Mouse (Mus musculus) lung, postnatal 0 days (tissue): ENCODE measurements around the gene AL607142.1.

ENCODE experiments used
- CTCF ChIP-seq: IDR thresholded peaks from 2 replicates; pipeline ENCODE4 v1.5.1; 2016; ENCODE audit warnings: antibody characterized with exemption, mild to moderate bottlenecking
- EP300 ChIP-seq: IDR thresholded peaks from 2 replicates; pipeline ENCODE4 v1.6.1; 2016; ENCODE audit warnings: antibody characterized with exemption, mild to moderate bottlenecking, control low read depth

GRCm38 (mm10) chr4:120047060-120047459 is 17.7 kb upstream of the AL607142.1 start:
- no peak for TF ChIP-seq CTCF
- TF ChIP-seq EP300 = no peak
